Mouse (Mus musculus) heart, embryonic 15.5 days (tissue): ENCODE measurements around the gene Tspoap1. TPM values are rescaled to one million over a fixed set of nuclear protein-coding genes. Genes with fewer than 3 reads are reported as not detected.

Source experiments
- ATAC-seq: fragments of 200-750 bp; cut with Nextera tagmentation; replicated peaks from 2 replicates; pipeline ENCODE4 v1.8.0; 2017; ENCODE audit warnings: low read depth, moderate TSS enrichment; ENCODE audit not compliant: insufficient number of reproducible peaks, insufficient read depth, low FRiP score
- H3K27ac ChIP-seq: fragments of 300-500 bp; sonication (generic); 2 replicates; pipeline ENCODE4 v1.5.1; 2015; ENCODE audit warnings: mild to moderate bottlenecking, inconsistent platforms
- H3K27me3 ChIP-seq: fragments of 300-500 bp; sonication (generic); 2 replicates; pipeline ENCODE4 v1.6.1; 2015; ENCODE audit warnings: inconsistent platforms
- H3K36me3 ChIP-seq: fragments of 300-500 bp; sonication (generic); 2 replicates; pipeline ENCODE4 v1.6.1; 2015; ENCODE audit warnings: mild to moderate bottlenecking, inconsistent platforms
- H3K4me1 ChIP-seq: fragments of 300-500 bp; sonication (generic); replicated peaks from 2 replicates; pipeline ENCODE4 v1.6.1; 2015; ENCODE audit warnings: inconsistent platforms
- H3K4me2 ChIP-seq: fragments of 300-500 bp; sonication (generic); 2 replicates; pipeline ENCODE4 v1.6.1; 2015; ENCODE audit warnings: inconsistent platforms, mild to moderate bottlenecking, moderate library complexity
- H3K4me3 ChIP-seq: fragments of 300-500 bp; sonication (generic); 2 replicates; pipeline ENCODE4 v1.5.1; 2015; ENCODE audit warnings: mild to moderate bottlenecking, inconsistent platforms
- H3K9ac ChIP-seq: fragments of 300-500 bp; sonication (generic); 2 replicates; pipeline ENCODE4 v1.6.1; 2015; ENCODE audit warnings: mild to moderate bottlenecking, inconsistent platforms
- H3K9me3 ChIP-seq: fragments of 300-500 bp; sonication (generic); replicated peaks from 2 replicates; pipeline ENCODE4 v1.6.1; 2016; ENCODE audit warnings: inconsistent platforms
- WGBS: fragments of 180-500 bp; shearing (Covaris S2); methylation state at CpG from one replicate; pipeline ENCODE4 v1.1.7; 2015; ENCODE audit warnings: mixed read lengths; 5-methylcytosine and 5-hydroxymethylcytosine counted together
- polyA plus RNA-seq: library from polyadenylated mRNA; unstranded; fragments of >200 nt; fragmentation: Nextera tagmentation; extraction: Ambion mirVana; gene quantifications from 2 replicates; pipeline ENCODE4 v1.2.1, GENCODE M21; 2015

Tspoap1 gene
- polyA plus RNA-seq, 1 experiment from 2014 or later, result 0.24 TPM

- WGBS, result 91% methylated on average over 3 of the region's 5 CpGs
- H3K9ac ChIP-seq, result no peak overlapping the region
- H3K36me3 ChIP-seq, result peaks cover 18% of the 10 kb centered on the region
- no peak for ATAC-seq
- H3K4me1 ChIP-seq, result no peaks in the 10 kb centered on the region
- H3K4me3 ChIP-seq, result no peak overlapping the region
- no peak overlapping the region for H3K4me2 ChIP-seq
- peaks cover 5% of the 10 kb centered on the region for H3K27me3 ChIP-seq
- no peak overlapping the region for H3K27ac ChIP-seq
- no peaks in the 10 kb centered on the region for H3K9me3 ChIP-seq
Observed at GRCm38 (mm10) chr11:87747312-87747711, 13.0 kb upstream of the Tspoap1 start.

- Histone ChIP-seq H3K4me2 (no peak overlapping the region), H3K27ac (no peak overlapping the region)
- 85% methylated on average over 7 of the region's 7 CpGs for WGBS
Observed at GRCm38 (mm10) chr11:87747716-87748115, 12.6 kb upstream of the Tspoap1 start.

GRCm38 (mm10) chr11:87748132-87749119 lies 11.9 kb upstream of the Tspoap1 start:
- 30% methylated on average over 19 of the region's 19 CpGs for WGBS
- Histone ChIP-seq H3K27ac (peak overlapping the region; percentile 42; the same call in 1 of the 2 replicates), H3K9ac (no peak overlapping the region), H3K4me2 (peak overlapping the region; percentile 34; the same call in 1 of the 2 replicates), H3K4me3 (no peak overlapping the region), H3K4me1 (no peaks in the 10 kb centered on the region), H3K36me3 (peaks cover 13% of the 10 kb centered on the region), H3K27me3 (peaks cover 5% of the 10 kb centered on the region), H3K9me3 (no peaks in the 10 kb centered on the region)
- no peak for ATAC-seq

More at GRCm38 (mm10) chr11:87747716-87748115, 12.6 kb upstream of the Tspoap1 start:
- Histone ChIP-seq H3K9me3 (no peaks in the 10 kb centered on the region), H3K9ac (no peak overlapping the region), H3K36me3 (peaks cover 15% of the 10 kb centered on the region), H3K4me3 (no peak overlapping the region), H3K27me3 (peaks cover 5% of the 10 kb centered on the region), H3K4me1 (no peaks in the 10 kb centered on the region)
- no peak for ATAC-seq

DNA sequence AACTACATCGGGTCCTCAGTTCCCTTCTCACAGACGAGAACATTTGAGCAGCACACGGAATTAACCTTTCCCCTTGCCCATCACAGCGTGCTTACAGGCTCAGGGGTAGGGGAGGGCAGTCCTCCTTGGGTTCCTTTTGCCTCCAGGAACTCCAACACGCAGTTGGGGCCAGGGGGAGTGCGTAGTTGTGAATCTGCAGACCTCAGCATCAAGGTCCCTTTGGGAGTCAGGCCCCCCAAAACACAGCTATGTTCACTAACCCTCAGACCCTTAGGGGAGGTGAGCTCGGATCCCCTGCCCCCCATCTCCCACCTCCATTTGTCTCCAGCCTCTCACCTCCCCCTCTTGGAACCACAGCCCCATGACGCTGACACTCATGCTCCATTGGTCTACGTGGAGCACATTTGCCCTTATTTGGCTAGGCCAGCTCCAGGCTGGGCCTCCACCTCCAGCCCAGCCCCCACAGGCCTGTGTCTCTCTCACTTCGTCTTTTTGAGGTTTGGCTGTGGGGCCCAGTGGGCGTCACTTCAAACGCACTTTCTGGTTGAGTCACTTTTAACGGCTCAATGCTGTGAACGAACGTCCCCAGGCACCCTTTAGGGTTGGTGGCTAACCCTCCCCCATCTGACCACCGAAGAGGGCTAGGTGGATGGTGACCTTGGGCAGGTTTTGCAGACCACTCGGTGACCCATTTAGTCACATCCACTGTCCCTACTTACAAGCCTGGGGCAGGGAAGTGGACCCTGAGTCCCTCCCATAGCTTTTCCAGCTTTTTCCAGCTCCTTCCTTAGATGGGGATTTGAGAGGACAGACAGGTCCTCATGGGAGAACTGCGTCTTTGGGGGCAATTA lies 10.9 kb upstream of the Tspoap1 start:
- Histone ChIP-seq H3K36me3 (peaks cover 5% of the 10 kb centered on the region), H3K27me3 (peaks cover 5% of the 10 kb centered on the region), H3K9me3 (no peaks in the 10 kb centered on the region), H3K27ac (peak overlapping the region; percentile 49), H3K4me2 (peak overlapping the region; percentile 34; the same call in 1 of the 2 replicates), H3K9ac (no peak overlapping the region), H3K4me1 (no peaks in the 10 kb centered on the region; the same call in 1 of the 2 replicates), H3K4me3 (no peak overlapping the region)
- no peak; the same call in 1 of the 2 replicates for ATAC-seq
- WGBS, result 35% methylated on average over 18 of the region's 18 CpGs

DNA sequence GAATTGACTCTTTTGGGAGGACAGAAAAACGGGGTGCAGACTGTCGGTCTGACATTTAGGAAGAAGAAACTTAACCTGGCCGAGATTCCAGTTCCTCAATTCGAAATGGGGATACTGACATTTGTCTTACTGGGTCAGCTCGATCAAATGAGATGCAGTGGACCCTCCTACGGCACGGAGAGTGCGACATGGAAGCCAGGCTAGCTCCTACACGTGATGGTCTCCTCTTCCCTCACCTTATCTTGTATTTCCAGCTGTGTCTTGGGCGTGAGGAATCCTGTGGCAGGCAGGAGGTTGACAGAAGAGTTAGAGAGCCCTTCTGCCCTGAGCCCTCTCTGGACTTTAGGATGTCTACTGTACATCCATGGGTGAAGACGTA lies 10.3 kb upstream of the Tspoap1 start:
- no peak overlapping the region for H3K4me3 ChIP-seq
- no peaks in the 10 kb centered on the region; the same call in 1 of the 2 replicates for H3K4me1 ChIP-seq
- no peak for ATAC-seq
- H3K27ac ChIP-seq, result peak overlapping the region; percentile 49
- H3K9me3 ChIP-seq, result no peaks in the 10 kb centered on the region
- no peaks in the 10 kb centered on the region for H3K36me3 ChIP-seq
- H3K4me2 ChIP-seq, result peak overlapping the region; percentile 10; the same call in 1 of the 2 replicates
- H3K27me3 ChIP-seq, result peaks cover 5% of the 10 kb centered on the region
- 51% methylated on average over 11 of the region's 11 CpGs for WGBS
- H3K9ac ChIP-seq, result no peak overlapping the region

- Histone ChIP-seq H3K36me3 (no peaks in the 10 kb centered on the region), H3K4me1 (no peaks in the 10 kb centered on the region; the same call in 1 of the 2 replicates), H3K9ac (no peak overlapping the region), H3K27me3 (peaks cover 5% of the 10 kb centered on the region), H3K4me3 (no peak overlapping the region), H3K27ac (peak overlapping the region; percentile 49), H3K9me3 (no peaks in the 10 kb centered on the region), H3K4me2 (peak overlapping the region; percentile 10; the same call in 1 of the 2 replicates)
- ATAC-seq, result no peak
- WGBS, result 61% methylated on average over 3 of the region's 3 CpGs
Observed at GRCm38 (mm10) chr11:87750521-87750920, 9.8 kb upstream of the Tspoap1 start.

- peak overlapping the region; percentile 5; the same call in 1 of the 2 replicates for H3K4me3 ChIP-seq
- peak overlapping the region; percentile 18; the same call in 1 of the 2 replicates for H3K4me2 ChIP-seq
- peak overlapping the region; percentile 56; the same call in 1 of the 2 replicates for H3K27ac ChIP-seq
- 78% methylated on average over 8 of the region's 8 CpGs for whole genome bisulfite sequencing
- H3K4me1 ChIP-seq, result no peaks in the 10 kb centered on the region; the same call in 1 of the 2 replicates
- H3K27me3 ChIP-seq, result peaks cover 5% of the 10 kb centered on the region
- H3K9ac ChIP-seq, result no peak overlapping the region
- no peak for ATAC-seq
- no peaks in the 10 kb centered on the region for H3K36me3 ChIP-seq
- no peaks in the 10 kb centered on the region for H3K9me3 ChIP-seq
Observed at GRCm38 (mm10) chr11:87751031-87751430, 9.3 kb upstream of the Tspoap1 start.

DNA sequence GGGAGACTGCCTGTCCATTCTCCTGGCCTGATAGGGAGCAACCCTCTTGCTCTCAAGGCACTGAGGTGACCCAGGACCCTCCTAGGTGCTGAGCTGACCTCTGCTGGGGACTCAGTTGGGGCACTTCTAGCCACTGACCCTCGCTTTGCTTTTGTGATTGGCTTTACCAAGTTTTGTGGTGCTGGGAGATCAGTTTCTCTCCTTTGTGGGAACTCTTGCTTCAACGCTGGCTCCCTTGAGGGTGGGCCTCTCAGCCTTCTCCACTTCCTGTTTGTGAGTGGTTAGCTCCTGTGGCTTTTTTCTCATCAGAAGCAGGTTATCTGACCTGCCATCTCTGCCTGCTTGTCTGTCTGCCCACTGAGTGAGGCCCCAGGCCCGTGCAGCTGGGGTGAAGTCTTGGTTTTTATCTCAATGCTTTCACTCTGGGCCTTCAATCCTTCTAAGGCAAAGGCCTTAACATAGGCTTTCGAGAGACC lies 8.8 kb upstream of the Tspoap1 start:
- ATAC-seq, result no peak
- peak overlapping the region; percentile 18; the same call in 1 of the 2 replicates for H3K4me2 ChIP-seq
- H3K9me3 ChIP-seq, result no peaks in the 10 kb centered on the region
- H3K9ac ChIP-seq, result no peak overlapping the region
- no peaks in the 10 kb centered on the region for H3K36me3 ChIP-seq
- H3K27ac ChIP-seq, result peak overlapping the region; percentile 56; the same call in 1 of the 2 replicates
- H3K4me1 ChIP-seq, result no peaks in the 10 kb centered on the region; the same call in 1 of the 2 replicates
- WGBS, result 47% methylated on average over 4 of the region's 4 CpGs
- H3K27me3 ChIP-seq, result peaks cover 5% of the 10 kb centered on the region
- H3K4me3 ChIP-seq, result peak overlapping the region; percentile 5; the same call in 1 of the 2 replicates

DNA sequence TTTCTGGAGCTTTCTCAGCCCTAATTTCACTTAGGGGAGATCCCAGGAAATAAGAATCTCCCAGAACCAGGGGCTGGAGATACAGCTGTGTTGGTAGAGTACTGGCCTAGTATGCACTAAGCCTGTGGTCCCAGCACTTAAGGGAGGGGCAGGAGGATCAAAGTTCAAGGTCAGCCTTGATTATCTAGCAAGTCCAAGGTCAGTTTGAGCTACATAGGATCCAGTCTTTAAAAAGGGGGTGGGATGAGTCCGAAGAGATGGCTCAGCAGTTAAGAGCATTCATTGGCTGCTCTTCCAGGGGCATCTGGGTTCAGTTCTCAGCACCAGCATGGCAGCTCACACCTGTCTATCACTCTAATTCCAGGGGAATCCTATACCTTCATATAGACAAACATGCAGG lies 8.0 kb upstream of the Tspoap1 start:
- ATAC-seq, result no peak
- no peak overlapping the region for H3K4me3 ChIP-seq
- peak overlapping the region; percentile 17; the same call in 1 of the 2 replicates for H3K4me2 ChIP-seq
- no peaks in the 10 kb centered on the region; the same call in 1 of the 2 replicates for H3K4me1 ChIP-seq
- peak overlapping the region; percentile 40; the same call in 1 of the 2 replicates for H3K27ac ChIP-seq
- peaks cover 5% of the 10 kb centered on the region for H3K27me3 ChIP-seq
- WGBS, result 72% methylated on average over 1 of the region's 1 CpGs
- no peaks in the 10 kb centered on the region for H3K9me3 ChIP-seq
- no peaks in the 10 kb centered on the region for H3K36me3 ChIP-seq
- no peak overlapping the region for H3K9ac ChIP-seq

DNA sequence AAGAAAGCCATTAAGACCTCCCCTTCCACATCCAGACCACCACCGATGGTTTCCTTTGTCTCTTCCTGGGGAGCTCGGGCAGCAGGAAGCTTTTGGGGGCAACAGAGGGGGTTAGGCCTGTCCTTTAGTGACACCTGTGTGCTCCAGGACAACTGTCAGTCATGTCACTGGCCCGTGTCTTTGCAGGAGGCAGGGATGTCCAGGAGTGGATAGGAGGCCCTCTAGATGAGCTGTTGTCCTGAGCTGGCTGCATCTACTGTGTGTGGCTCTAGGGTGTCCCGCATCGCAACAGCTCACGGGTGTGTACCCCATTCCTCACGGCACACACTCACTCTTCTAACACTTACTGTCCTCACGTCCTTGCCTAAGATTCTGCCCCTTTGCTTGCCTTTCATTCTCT lies 7.1 kb upstream of the Tspoap1 start:
- no peak overlapping the region for H3K9ac ChIP-seq
- no peak overlapping the region for H3K27ac ChIP-seq
- H3K27me3 ChIP-seq, result peaks cover 5% of the 10 kb centered on the region
- ATAC-seq, result no peak
- no peaks in the 10 kb centered on the region for H3K36me3 ChIP-seq
- H3K4me2 ChIP-seq, result no peak overlapping the region
- WGBS, result 75% methylated on average over 8 of the region's 8 CpGs
- no peaks in the 10 kb centered on the region for H3K9me3 ChIP-seq
- H3K4me3 ChIP-seq, result no peak overlapping the region
- no peaks in the 10 kb centered on the region; the same call in 1 of the 2 replicates for H3K4me1 ChIP-seq
